In the genomic region with DNA sequence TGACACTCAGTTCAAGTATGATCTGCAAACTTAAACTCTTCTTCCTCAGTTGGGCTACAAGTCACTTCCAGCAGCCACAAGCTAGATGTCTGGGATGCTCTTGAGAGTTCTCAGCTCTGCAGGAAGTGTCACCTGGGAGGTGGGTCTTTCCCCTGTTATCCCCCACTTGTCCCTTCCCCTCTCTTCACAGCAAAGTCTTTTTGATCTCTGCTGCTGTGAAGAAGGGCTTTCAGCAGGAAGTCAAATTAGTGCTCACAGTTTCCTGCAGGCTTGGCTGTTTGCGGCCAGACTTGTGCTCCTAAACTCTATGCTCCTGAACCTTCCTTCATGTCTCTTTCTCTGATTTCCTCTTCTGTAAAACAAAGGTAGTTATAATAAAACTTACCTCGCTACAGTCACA, we compare ENCODE assay signal across 25 mouse cellular contexts. TPM values are rescaled to one million over a fixed set of nuclear protein-coding genes. Genes with fewer than 3 reads are reported as not detected.
DNase-seq lines count a peak whose midpoint lies in the region; ATAC-seq and TF ChIP-seq lines count a peak whose summit lies in the region.
"Had no signal": no experiment of that assay in that cellular context is flagged by ENCODE, and none has a peak within 500 bp of the region (broad histone marks: within the 10 kb centered on the region; RNA-seq: fewer than 3 reads in every experiment).

No protein-coding gene starts in this region.

- H3K27me3 ChIP-seq in hindbrain, postnatal 0 days (ENCODE audit: insufficient read depth, low read length) = no peaks in the 10 kb centered on the region
- H3K27me3 ChIP-seq: limb, embryonic 15.5 days; megakaryocyte, embryonic 14.5 days; midbrain, embryonic 13.5 days; neural tube, embryonic 12.5 days; stomach, embryonic 15.5 days had no signal

- no peak for TF ChIP-seq CTCF in hindbrain, postnatal 0 days (IDR thresholded peaks at IDR 0.05; ENCODE audit: low read depth)

- no peaks in the 10 kb centered on the region for H3K4me1 ChIP-seq in hindbrain, postnatal 0 days (ENCODE audit: insufficient read depth, low read length)
- H3K4me1 ChIP-seq: limb, embryonic 15.5 days; megakaryocyte, embryonic 14.5 days; midbrain, embryonic 13.5 days; neural tube, embryonic 12.5 days; stomach, embryonic 15.5 days had no signal

- peak; percentile 5 to 6 for DNase-seq in spleen, postnatal 36 days (ENCODE audit: low spot score in 2 of 2)
- no peak for DNase-seq in spleen, postnatal 14 days (ENCODE audit: low spot score in 2 of 2)
- DNase-seq in naive thymus-derived CD4-positive, alpha-beta T cell, adult 2 months (ENCODE audit: low read depth) = peak; percentile 69
- DNase-seq in thymus, postnatal 14 days = peak; percentile 39
- no peak for DNase-seq in cerebellum, postnatal 4 days (ENCODE audit: low spot score in 2 of 2)
- DNase-seq in urinary bladder, postnatal 4 days (ENCODE audit: low spot score in 2 of 2) = no peak
- DNase-seq in hindbrain, postnatal 0 days (ENCODE audit: low spot score) = no peak
- DNase-seq: adrenal gland, postnatal 14 days; cerebellum, adult 9-10 months; heart, postnatal 4 days; kidney, adult 11 months; left cerebral cortex, postnatal 4 days; lung, embryonic 14.5 days; right cerebral cortex, postnatal 25 days had no signal

- no peaks in the 10 kb centered on the region for H3K9me3 ChIP-seq in hindbrain, postnatal 0 days (ENCODE audit: low read length)
- H3K9me3 ChIP-seq: embryonic facial prominence, embryonic 10.5 days; limb, embryonic 15.5 days; megakaryocyte, embryonic 14.5 days; midbrain, embryonic 13.5 days; neural tube, embryonic 12.5 days; stomach, embryonic 15.5 days had no signal

- no peak overlapping the region for H3K9ac ChIP-seq in hindbrain, postnatal 0 days (replicated peaks; ENCODE audit: low read length)
- H3K9ac ChIP-seq: hindbrain, embryonic 14.5 days; limb, embryonic 15.5 days; liver, embryonic 14.5 days; lung, embryonic 14.5 days; midbrain, embryonic 13.5 days; neural tube, embryonic 12.5 days; stomach, embryonic 15.5 days had no signal

- no peaks in the 10 kb centered on the region for H3K36me3 ChIP-seq in hindbrain, postnatal 0 days (ENCODE audit: insufficient read depth, low read length)
- H3K36me3 ChIP-seq: embryonic facial prominence, embryonic 10.5 days; limb, embryonic 15.5 days; midbrain, embryonic 13.5 days; neural tube, embryonic 12.5 days; stomach, embryonic 15.5 days had no signal

- no peak for ATAC-seq in hindbrain, postnatal 0 days
- ATAC-seq: forebrain, embryonic 16.5 days; midbrain, embryonic 13.5 days had no signal

- no peak overlapping the region for H3K4me3 ChIP-seq in hindbrain, postnatal 0 days (ENCODE audit: low read length)
- H3K4me3 ChIP-seq: embryonic facial prominence, embryonic 10.5 days; limb, embryonic 15.5 days; megakaryocyte, embryonic 14.5 days; midbrain, embryonic 13.5 days; neural tube, embryonic 12.5 days; stomach, embryonic 15.5 days had no signal

- no peak overlapping the region for H3K4me2 ChIP-seq in hindbrain, postnatal 0 days (ENCODE audit: low read depth, low read length)
- H3K4me2 ChIP-seq: hindbrain, embryonic 14.5 days; limb, embryonic 15.5 days; lung, embryonic 14.5 days; midbrain, embryonic 13.5 days; neural tube, embryonic 12.5 days; stomach, embryonic 15.5 days had no signal

- 65% methylated on average over 2 of the region's 2 CpGs for WGBS in hindbrain, postnatal 0 days

- no peak overlapping the region for H3K27ac ChIP-seq in hindbrain, postnatal 0 days
- H3K27ac ChIP-seq: embryonic facial prominence, embryonic 10.5 days; hindbrain, embryonic 14.5 days; kidney, postnatal 0 days; limb, embryonic 15.5 days; liver, embryonic 14.5 days; midbrain, embryonic 13.5 days; neural tube, embryonic 12.5 days; stomach, embryonic 15.5 days had no signal

RNA-seq across cellular contexts. Expression of a gene that starts 0.8 kb away (rescaled TPM):
- 0.63 TPM in 1 of 2 replicates, not detected in the other for total RNA-seq in hindbrain, postnatal 0 days (2014; rRNA removed)
- 0.15 and 0.18 TPM in 2 replicates for polyA plus RNA-seq in hindbrain, postnatal 0 days (2015; fragmentation: Nextera tagmentation; extraction: Ambion mirVana)
- total RNA-seq: adrenal gland, postnatal 14 days had no signal
- polyA plus RNA-seq: embryonic facial prominence, embryonic 10.5 days; kidney, postnatal 0 days; large intestine, adult 2 months; liver, embryonic 14.5 days; lung, embryonic 14.5 days; stomach, embryonic 15.5 days had no signal

Comparison
In these comparisons a context has a peak if more than half of its experiments do, and no peak if none do; other contexts are left out.
1. DNase-seq: peak in spleen, postnatal 36 days (2 of 2), naive thymus-derived CD4-positive, alpha-beta T cell, adult 2 months (single experiment) and thymus, postnatal 14 days (single experiment); none in spleen, postnatal 14 days (0 of 2), cerebellum, postnatal 4 days (0 of 2), urinary bladder, postnatal 4 days (0 of 2) and hindbrain, postnatal 0 days (single experiment).